Mouse (Mus musculus): Measurements from ENCODE around the gene Celf1. TPM values are rescaled to one million over a fixed set of nuclear protein-coding genes. Genes with fewer than 3 reads are reported as not detected.
A peak's percentile ranks its signal among the peaks of the same experiment; 100 is the strongest.

Gene Celf1
- polyA plus RNA-seq, 1 experiment from 2014 or later = 81.3 TPM

DNA sequence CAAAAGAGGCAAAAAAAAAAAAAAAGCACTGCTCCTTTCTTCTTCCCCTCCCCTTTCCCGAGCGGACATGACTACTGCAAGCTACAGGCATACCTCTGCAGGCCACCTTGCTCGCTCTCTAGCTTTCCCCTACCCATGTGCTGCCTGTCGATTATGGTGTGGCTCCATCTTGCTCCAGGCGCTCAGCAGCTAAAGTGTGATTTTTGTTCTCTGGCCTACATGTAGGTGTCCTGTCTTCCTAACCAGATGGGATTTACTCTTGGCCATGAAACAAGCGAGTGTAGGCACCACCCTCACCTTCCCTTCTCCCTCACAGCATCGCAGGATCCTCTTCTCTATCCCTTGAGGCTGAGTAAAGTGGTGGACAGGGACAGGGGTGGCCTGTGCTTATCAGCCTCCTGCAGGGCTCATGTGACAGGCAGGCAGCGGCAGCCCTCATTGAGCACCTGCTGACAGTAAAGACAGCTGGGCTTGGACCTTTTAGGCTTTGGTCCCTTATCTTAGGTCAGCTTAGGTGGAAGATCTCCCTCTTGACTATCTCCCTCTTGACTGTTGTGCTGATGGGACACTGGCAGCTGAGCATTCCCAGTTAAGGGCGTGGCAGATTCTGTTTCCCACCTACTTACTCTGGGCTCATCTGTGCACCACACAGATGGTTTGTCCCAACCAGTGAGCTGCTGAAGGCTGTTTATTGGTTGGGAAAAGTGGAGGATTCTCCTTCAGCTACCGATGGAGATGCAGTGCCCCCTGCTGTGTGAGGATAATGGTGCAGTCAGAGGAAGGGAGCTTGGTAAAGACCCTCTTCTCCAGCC is 120.6 kb downstream of the Celf1 start:
- no peak overlapping the region for H3K4me2 ChIP-seq (ENCODE audit: low read depth, low read length)
- 78% methylated on average over 10 of the region's 10 CpGs for WGBS
- peak; percentile 71 for DNase-seq (ENCODE audit: low spot score)
- no peak for ATAC-seq (replicated peaks; ENCODE audit: insufficient number of reproducible peaks, low FRiP score, low TSS enrichment, low read depth)
- no peak overlapping the region for H3K4me3 ChIP-seq (ENCODE audit: low read depth, low read length)
- H3K4me1 ChIP-seq (ENCODE audit: control insufficient read depth, insufficient read depth, low read length) = no peaks in the 10 kb centered on the region
- no peaks in the 10 kb centered on the region for H3K9me3 ChIP-seq (replicated peaks; ENCODE audit: control insufficient read depth, low read length)
- H3K36me3 ChIP-seq (replicated peaks; ENCODE audit: control insufficient read depth, insufficient read depth, low read depth, low read length) = peaks cover 11% of the 10 kb centered on the region
- no peak overlapping the region for H3K9ac ChIP-seq (replicated peaks; ENCODE audit: low read length)
- H3K27ac ChIP-seq (replicated peaks; ENCODE audit: low read depth, low read length) = no peak overlapping the region
- no peaks in the 10 kb centered on the region for H3K27me3 ChIP-seq (ENCODE audit: control insufficient read depth, insufficient read depth, low read length)

DNA sequence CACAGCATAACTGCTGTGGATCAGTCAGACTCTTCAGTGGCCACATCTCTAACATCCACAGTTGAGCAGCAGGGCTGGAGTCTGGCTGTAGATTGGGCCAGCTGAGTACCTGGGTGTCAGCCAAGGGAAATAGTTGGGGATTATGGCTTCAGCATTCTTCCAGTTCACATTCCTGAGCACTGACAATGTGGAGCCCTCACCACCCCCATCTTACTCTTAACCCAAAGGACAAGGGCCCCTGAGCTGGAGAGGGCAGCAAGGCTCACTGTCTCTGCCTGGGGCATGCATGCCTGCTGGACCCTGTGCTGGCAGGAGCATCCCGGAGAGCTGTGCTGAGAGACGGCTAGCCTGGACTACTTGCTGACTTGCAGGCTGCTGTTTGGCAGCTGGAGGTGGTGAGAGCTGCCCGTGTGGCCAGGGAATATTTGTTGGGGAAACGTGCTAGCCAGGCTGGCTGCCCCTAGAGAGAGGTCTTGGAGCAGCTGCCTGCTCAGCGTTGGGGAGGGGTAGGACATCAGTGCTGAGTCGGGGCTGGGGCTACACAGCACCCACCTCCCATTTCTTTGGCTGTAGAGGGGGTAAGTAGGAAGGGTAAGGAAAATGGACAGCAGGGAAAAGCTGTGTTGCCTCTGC is 121.8 kb downstream of the Celf1 start:
- Histone ChIP-seq H3K9me3 (replicated peaks; ENCODE audit: control insufficient read depth, low read length) (no peaks in the 10 kb centered on the region), H3K36me3 (replicated peaks; ENCODE audit: control insufficient read depth, insufficient read depth, low read depth, low read length) (peaks cover 11% of the 10 kb centered on the region), H3K4me1 (ENCODE audit: control insufficient read depth, insufficient read depth, low read length) (no peaks in the 10 kb centered on the region), H3K4me2 (ENCODE audit: low read depth, low read length) (no peak overlapping the region), H3K27me3 (ENCODE audit: control insufficient read depth, insufficient read depth, low read length) (no peaks in the 10 kb centered on the region), H3K4me3 (ENCODE audit: low read depth, low read length) (no peak overlapping the region), H3K27ac (replicated peaks; ENCODE audit: low read depth, low read length) (no peak overlapping the region), H3K9ac (replicated peaks; ENCODE audit: low read length) (no peak overlapping the region)
- ATAC-seq (replicated peaks; ENCODE audit: insufficient number of reproducible peaks, low FRiP score, low TSS enrichment, low read depth) (no peak), DNase-seq (ENCODE audit: low spot score) (no peak)
- 83% methylated on average over 6 of the region's 6 CpGs for WGBS

DNA sequence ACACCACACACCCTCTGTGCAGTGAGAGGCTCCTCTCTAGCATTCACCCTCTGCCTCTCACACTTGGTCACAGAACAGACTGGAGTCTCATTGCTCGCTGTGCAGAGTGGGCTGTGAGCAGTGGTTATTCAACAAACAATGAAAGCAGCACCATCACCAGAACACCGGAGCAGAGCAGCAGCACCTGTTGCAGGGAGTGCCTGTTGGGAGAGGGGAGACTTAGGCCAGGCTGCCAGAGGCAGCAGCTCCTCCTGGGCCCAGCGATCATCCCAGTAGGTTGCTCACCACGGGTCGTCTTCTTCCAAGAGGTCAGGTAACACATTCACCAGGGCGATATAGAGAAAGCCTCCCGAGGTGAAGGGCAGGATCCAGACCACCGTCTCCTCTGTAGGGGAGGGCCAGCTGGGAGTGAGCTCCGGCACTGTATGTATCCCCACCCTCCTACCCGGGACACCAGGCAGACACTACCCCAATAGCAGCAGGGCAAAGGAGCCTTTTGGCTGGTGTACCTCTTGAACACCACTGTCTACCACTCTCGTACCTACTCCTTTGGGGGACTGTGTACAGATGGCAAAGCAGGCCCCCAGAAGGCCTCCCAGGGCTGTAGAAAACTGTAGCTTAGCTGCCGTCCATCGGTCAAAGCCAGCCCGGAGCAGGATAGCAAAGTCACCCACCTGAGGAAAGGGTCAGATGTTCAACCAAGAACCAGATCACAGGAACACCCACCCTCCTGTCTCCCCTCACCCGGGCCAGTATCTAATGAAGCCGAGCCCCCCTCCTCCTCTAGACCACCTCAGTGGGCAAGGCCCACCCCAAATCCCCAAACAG is 122.8 kb downstream of the Celf1 start:
- Histone ChIP-seq H3K27ac (replicated peaks; ENCODE audit: low read depth, low read length) (no peak overlapping the region), H3K4me1 (ENCODE audit: control insufficient read depth, insufficient read depth, low read length) (no peaks in the 10 kb centered on the region), H3K27me3 (ENCODE audit: control insufficient read depth, insufficient read depth, low read length) (no peaks in the 10 kb centered on the region), H3K36me3 (replicated peaks; ENCODE audit: control insufficient read depth, insufficient read depth, low read depth, low read length) (peaks cover 5% of the 10 kb centered on the region), H3K4me2 (ENCODE audit: low read depth, low read length) (no peak overlapping the region), H3K4me3 (ENCODE audit: low read depth, low read length) (no peak overlapping the region), H3K9me3 (replicated peaks; ENCODE audit: control insufficient read depth, low read length) (no peaks in the 10 kb centered on the region), H3K9ac (replicated peaks; ENCODE audit: low read length) (no peak overlapping the region)
- ATAC-seq (replicated peaks; ENCODE audit: insufficient number of reproducible peaks, low FRiP score, low TSS enrichment, low read depth) (no peak), DNase-seq (ENCODE audit: low spot score) (no peak)
- WGBS = 89% methylated on average over 16 of the region's 16 CpGs

DNA sequence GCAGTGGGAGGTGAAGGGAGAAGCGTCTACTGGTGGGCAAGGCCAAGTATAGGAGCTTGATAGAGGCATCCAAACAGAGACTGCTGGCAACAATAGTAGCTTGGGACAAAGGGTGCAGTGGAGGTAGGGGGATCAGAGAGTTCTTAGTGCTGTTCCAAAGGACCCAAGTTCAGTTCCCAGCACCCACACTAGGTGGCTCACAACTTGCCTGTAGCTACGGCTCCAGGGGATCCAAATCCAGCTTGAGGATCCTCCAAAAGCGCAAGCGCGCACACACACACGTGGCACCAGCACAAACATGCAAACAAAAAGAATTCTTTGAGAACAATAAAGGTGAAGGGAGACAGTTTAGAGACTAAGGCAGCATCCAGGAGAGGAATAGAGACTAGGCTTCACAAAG is 124.0 kb downstream of the Celf1 start:
- Histone ChIP-seq H3K36me3 (replicated peaks; ENCODE audit: control insufficient read depth, insufficient read depth, low read depth, low read length) (peaks cover 3% of the 10 kb centered on the region), H3K27ac (replicated peaks; ENCODE audit: low read depth, low read length) (no peak overlapping the region), H3K9ac (replicated peaks; ENCODE audit: low read length) (no peak overlapping the region), H3K4me2 (ENCODE audit: low read depth, low read length) (no peak overlapping the region), H3K4me1 (ENCODE audit: control insufficient read depth, insufficient read depth, low read length) (no peaks in the 10 kb centered on the region), H3K9me3 (replicated peaks; ENCODE audit: control insufficient read depth, low read length) (no peaks in the 10 kb centered on the region), H3K4me3 (ENCODE audit: low read depth, low read length) (no peak overlapping the region), H3K27me3 (ENCODE audit: control insufficient read depth, insufficient read depth, low read length) (no peaks in the 10 kb centered on the region)
- no peak for DNase-seq (ENCODE audit: low spot score)
- no peak for ATAC-seq (replicated peaks; ENCODE audit: insufficient number of reproducible peaks, low FRiP score, low TSS enrichment, low read depth)
- 91% methylated on average over 6 of the region's 6 CpGs for WGBS

DNA sequence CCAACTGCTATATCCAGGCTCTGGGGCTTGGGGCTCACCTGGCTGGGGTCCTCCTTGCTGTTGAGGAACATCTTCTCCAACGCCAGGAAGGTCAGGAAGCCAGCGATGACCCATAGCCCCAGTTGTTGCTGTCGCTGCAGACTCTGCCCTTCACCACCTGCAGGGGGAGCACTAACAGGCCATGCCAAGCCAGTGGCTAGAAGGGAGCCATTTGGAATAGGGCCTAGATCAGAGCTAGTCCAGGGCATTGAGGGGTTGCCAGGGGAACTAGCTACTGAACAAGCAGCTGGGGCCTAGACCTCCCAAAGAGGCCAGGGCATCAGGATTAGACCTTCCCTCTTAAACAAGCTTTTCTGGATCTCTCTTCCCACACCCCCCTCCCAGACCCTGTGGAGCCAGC is 125.4 kb downstream of the Celf1 start:
- Histone ChIP-seq H3K9ac (replicated peaks; ENCODE audit: low read length) (no peak overlapping the region), H3K9me3 (replicated peaks; ENCODE audit: control insufficient read depth, low read length) (no peaks in the 10 kb centered on the region), H3K4me2 (ENCODE audit: low read depth, low read length) (no peak overlapping the region), H3K27ac (replicated peaks; ENCODE audit: low read depth, low read length) (no peak overlapping the region), H3K36me3 (replicated peaks; ENCODE audit: control insufficient read depth, insufficient read depth, low read depth, low read length) (peaks cover 3% of the 10 kb centered on the region), H3K4me1 (ENCODE audit: control insufficient read depth, insufficient read depth, low read length) (no peaks in the 10 kb centered on the region), H3K27me3 (ENCODE audit: control insufficient read depth, insufficient read depth, low read length) (no peaks in the 10 kb centered on the region), H3K4me3 (ENCODE audit: low read depth, low read length) (no peak overlapping the region)
- ATAC-seq (replicated peaks; ENCODE audit: insufficient number of reproducible peaks, low FRiP score, low TSS enrichment, low read depth) = no peak
- peak; percentile 48 for DNase-seq (ENCODE audit: low spot score)
- 38% methylated on average over 3 of the region's 3 CpGs for WGBS

DNA sequence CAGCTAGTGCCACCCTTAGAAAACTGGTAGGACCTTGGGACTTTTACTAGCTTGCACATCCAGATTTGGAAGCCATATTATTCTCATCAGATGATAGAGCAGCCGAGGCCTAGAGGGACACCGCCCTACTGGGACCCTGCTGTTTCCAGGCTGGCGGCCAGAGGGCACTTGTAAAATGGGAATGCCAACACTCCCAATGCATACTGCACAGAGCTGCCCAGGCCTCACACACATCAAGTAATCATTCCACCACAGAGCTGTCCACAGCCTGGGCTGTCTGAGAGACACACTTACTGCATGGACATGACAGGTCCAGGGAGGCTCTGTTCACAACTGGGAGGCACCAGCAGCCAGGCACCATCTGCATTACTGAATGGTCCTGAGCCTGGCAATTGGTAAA is 126.3 kb downstream of the Celf1 start:
- H3K27me3 ChIP-seq (ENCODE audit: control insufficient read depth, insufficient read depth, low read length) = no peaks in the 10 kb centered on the region
- no peaks in the 10 kb centered on the region for H3K9me3 ChIP-seq (replicated peaks; ENCODE audit: control insufficient read depth, low read length)
- H3K9ac ChIP-seq (replicated peaks; ENCODE audit: low read length) = no peak overlapping the region
- H3K4me2 ChIP-seq (ENCODE audit: low read depth, low read length) = no peak overlapping the region
- WGBS = 84% methylated on average over 3 of the region's 3 CpGs
- no peak overlapping the region for H3K27ac ChIP-seq (replicated peaks; ENCODE audit: low read depth, low read length)
- DNase-seq (ENCODE audit: low spot score) (no peak), ATAC-seq (replicated peaks; ENCODE audit: insufficient number of reproducible peaks, low FRiP score, low TSS enrichment, low read depth) (no peak)
- H3K4me1 ChIP-seq (ENCODE audit: control insufficient read depth, insufficient read depth, low read length) = no peaks in the 10 kb centered on the region
- peaks cover 3% of the 10 kb centered on the region for H3K36me3 ChIP-seq (replicated peaks; ENCODE audit: control insufficient read depth, insufficient read depth, low read depth, low read length)
- no peak overlapping the region for H3K4me3 ChIP-seq (ENCODE audit: low read depth, low read length)

DNA sequence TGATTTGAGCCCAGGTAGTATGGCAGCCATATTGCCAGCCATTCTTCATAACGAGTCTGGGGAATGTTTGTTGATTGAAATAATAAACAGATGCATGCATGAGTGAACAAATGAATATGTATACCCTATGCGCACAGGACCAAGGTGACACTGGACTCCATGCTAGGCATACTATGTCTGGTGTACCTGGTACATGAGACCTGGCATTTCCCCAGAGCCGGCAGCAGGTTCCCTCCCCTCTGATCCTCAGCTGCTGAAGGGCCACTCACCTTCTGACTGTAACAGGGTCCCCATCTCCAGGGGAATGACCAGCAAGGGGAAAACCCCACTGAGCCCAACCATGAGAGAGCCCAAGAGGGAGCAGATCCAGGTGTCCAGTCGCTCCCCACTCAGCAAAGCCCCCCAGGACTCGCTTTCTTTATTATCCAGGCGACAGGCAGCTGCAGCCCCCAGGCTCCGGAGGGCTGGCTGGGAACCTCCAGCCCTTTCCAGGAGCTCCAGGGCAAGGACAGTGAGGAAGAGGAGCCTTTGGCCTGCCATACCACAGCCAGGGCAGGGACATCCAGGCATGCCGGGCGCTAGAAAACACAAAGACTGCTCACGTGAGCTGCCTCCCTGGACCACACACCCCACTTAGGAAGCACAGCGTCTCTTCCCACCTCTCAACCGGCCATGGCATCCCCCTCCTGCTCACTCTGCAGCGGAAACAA is 128.1 kb downstream of the Celf1 start:
- ATAC-seq (replicated peaks; ENCODE audit: insufficient number of reproducible peaks, low FRiP score, low TSS enrichment, low read depth) (no peak), DNase-seq (ENCODE audit: low spot score) (no peak)
- Histone ChIP-seq H3K36me3 (replicated peaks; ENCODE audit: control insufficient read depth, insufficient read depth, low read depth, low read length) (peaks cover 2% of the 10 kb centered on the region), H3K9me3 (replicated peaks; ENCODE audit: control insufficient read depth, low read length) (no peaks in the 10 kb centered on the region), H3K4me2 (ENCODE audit: low read depth, low read length) (no peak overlapping the region; the same call in 1 of the 2 replicates), H3K27me3 (ENCODE audit: control insufficient read depth, insufficient read depth, low read length) (no peaks in the 10 kb centered on the region), H3K27ac (replicated peaks; ENCODE audit: low read depth, low read length) (no peak overlapping the region), H3K9ac (replicated peaks; ENCODE audit: low read length) (no peak overlapping the region), H3K4me1 (ENCODE audit: control insufficient read depth, insufficient read depth, low read length) (no peaks in the 10 kb centered on the region), H3K4me3 (ENCODE audit: low read depth, low read length) (no peak overlapping the region)
- WGBS = 54% methylated on average over 13 of the region's 13 CpGs
